Mouse (Mus musculus) embryonic facial prominence, embryonic 10.5 days (tissue): ENCODE measurements around the gene Slc25a35. TPM values are rescaled to one million over a fixed set of nuclear protein-coding genes. Genes with fewer than 3 reads are reported as not detected.
"Not testable (repeated sequence)": the region's sequence is repeated elsewhere in the genome, so short reads cannot be mapped to it uniquely, and the experiment has no call there.

Source experiments
- DNase-seq: peaks from one replicate; pipeline ENCODE4 v3.0.0-alpha.2; 2017; ENCODE audit warnings: low spot score
- H3K27ac ChIP-seq: fragments of 300-500 bp; sonication (generic); replicated peaks from 2 replicates; pipeline ENCODE4 v1.5.1; 2016; ENCODE audit warnings: mild to moderate bottlenecking
- H3K27me3 ChIP-seq: fragments of 300-500 bp; sonication (generic); replicated peaks from 2 replicates; pipeline ENCODE4 v1.6.1; 2016; ENCODE audit warnings: low read depth, mild to moderate bottlenecking; ENCODE audit not compliant: poor library complexity, severe bottlenecking
- H3K36me3 ChIP-seq: fragments of 300-500 bp; sonication (generic); replicated peaks from 2 replicates; pipeline ENCODE4 v1.6.1; 2016; ENCODE audit warnings: mild to moderate bottlenecking, moderate library complexity
- H3K4me1 ChIP-seq: fragments of 300-500 bp; sonication (generic); 2 replicates; pipeline ENCODE4 v1.6.1; 2016
- H3K4me3 ChIP-seq: fragments of 300-500 bp; sonication (generic); 2 replicates; pipeline ENCODE4 v1.5.1; 2016; ENCODE audit warnings: mild to moderate bottlenecking, moderate library complexity
- H3K9me3 ChIP-seq: fragments of 300-500 bp; sonication (generic); 2 replicates; pipeline ENCODE4 v1.6.1; 2016; ENCODE audit warnings: mild to moderate bottlenecking
- WGBS: fragments of 180-500 bp; shearing (Covaris S2); methylation state at CpG from one replicate; pipeline ENCODE4 v1.1.7; 2016; 5-methylcytosine and 5-hydroxymethylcytosine counted together
- polyA plus RNA-seq: library from polyadenylated mRNA; unstranded; fragments of >200 nt; fragmentation: Nextera tagmentation; extraction: Ambion mirVana; gene quantifications from 2 replicates; pipeline ENCODE4 v1.2.1, GENCODE M21; 2016

Slc25a35 gene
- polyA plus RNA-seq, 1 experiment from 2014 or later, result 2.4 TPM

DNA sequence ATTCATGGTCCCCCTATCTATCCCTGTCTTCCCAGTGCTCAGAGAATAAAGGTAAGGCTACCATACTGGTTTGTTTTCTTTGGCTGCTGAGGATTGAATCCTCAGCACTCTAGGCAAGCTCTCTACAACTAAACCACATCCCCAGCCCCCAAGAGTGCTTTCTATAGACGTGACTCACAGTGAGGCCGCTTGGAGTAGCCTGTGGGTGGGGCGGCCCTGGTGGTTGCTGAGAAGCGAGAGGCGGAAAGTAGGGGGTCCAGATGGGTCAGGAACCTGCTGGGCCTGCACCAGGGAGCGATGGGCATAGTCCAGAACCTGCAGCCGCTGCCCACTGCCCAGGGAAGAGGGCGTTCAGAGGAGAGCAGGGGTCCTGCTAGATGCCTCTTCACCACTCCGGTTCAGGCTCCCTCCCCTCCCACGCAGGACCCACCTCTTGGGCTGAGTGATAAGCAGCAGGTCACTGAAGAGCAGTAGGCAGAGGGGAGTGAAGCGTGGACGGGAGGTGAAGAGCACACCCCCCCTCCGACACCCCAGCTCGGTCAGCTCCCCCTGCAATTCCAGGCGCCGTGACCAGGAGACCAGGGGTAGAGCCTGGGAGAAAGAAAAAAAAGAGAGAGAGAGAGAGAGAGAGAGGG, 21.0 kb upstream of the Slc25a35 start:
- no peaks in the 10 kb centered on the region for H3K9me3 ChIP-seq
- 0 out of 2 replicates have a peak overlapping the region, but pooled peaks have one; percentile 19 for H3K27ac ChIP-seq
- DNase-seq, result no peak
- 0 out of 2 replicates have a peak, but pooled peaks cover 2% of the 10 kb centered on the region for H3K36me3 ChIP-seq
- H3K27me3 ChIP-seq, result peaks cover 50% of the 10 kb centered on the region
- H3K4me1 ChIP-seq, result peaks cover 13% of the 10 kb centered on the region
- peak overlapping the region; percentile 38 for H3K4me3 ChIP-seq
- 10% methylated on average over 16 of the region's 16 CpGs for WGBS

DNA sequence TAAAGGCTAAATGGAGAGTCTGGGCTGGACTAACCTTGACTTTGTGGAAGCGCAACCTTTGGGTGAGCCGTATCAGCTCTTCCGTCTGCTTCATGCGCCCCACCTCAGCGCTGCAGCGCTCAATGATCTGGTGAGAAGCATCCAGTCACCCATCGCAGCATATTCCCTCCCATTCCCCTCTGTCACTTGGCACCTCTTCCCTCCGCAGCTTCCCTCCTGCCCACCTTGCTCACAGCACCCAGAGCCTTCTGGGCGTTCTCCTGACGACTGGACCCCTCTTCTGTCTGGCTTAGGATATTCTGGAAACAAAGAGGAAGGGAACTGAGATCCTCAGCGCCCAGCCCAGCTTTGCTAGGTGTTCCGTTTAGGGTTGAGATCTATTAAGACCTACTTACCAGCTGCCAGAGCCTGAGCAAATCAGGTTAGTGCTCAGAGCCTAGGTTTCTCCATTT, 20.4 kb upstream of the Slc25a35 start:
- H3K27me3 ChIP-seq, result peaks cover 56% of the 10 kb centered on the region
- peak overlapping the region; percentile 38 for H3K4me3 ChIP-seq
- H3K9me3 ChIP-seq, result no peaks in the 10 kb centered on the region
- no peak for DNase-seq
- 0 out of 2 replicates have a peak, but pooled peaks cover 2% of the 10 kb centered on the region for H3K36me3 ChIP-seq
- no peak overlapping the region for H3K27ac ChIP-seq
- peaks cover 13% of the 10 kb centered on the region for H3K4me1 ChIP-seq
- WGBS, result 7% methylated on average over 12 of the region's 12 CpGs

DNA sequence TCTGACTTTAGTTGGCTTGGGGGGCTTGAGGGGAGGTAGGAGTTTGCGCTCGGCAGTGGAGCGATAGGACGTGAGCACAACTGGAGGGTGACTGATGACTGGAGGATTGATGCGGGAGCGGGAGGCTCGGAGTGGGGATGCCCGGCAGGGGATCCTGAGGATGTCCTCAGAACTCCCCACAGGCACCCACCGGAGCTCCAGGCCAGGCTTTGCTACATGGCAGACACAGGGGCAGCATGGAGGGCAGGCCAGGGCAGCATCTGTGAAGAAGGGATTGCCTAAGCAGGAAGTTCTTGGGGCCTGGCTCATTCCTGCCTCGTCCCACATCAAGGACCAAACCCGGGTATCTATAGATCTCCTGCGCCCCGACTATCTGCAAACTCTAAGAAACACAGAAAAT, 14.0 kb upstream of the Slc25a35 start:
- Histone ChIP-seq H3K9me3 (no peaks in the 10 kb centered on the region), H3K27me3 (peaks cover 84% of the 10 kb centered on the region), H3K4me3 (peak overlapping the region; percentile 60), H3K36me3 (no peaks in the 10 kb centered on the region), H3K27ac (peak overlapping the region; percentile 58; the same call in 1 of the 2 replicates), H3K4me1 (peaks cover 41% of the 10 kb centered on the region)
- 6% methylated on average over 13 of the region's 13 CpGs for WGBS
- DNase-seq, result peak; percentile 42

DNA sequence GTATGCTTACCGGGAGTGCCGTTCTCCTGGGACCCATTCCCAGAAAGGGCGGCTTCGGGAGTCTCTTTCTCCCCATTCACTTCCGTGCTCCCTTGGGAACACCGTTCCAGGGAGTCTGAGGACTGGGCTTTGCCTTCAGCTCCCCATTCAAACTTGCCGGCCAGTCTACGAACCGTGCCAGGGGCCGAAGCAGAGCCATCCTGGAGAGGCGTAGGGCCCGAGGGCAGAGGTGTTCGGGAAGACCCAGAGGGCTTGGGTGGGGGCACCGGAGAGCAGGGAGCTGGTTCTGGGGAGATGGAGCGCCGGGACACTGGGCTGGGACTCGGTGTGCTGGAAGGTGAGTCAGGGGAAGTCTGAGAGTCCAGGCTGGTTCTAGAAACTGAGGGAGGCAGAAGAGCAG, 13.5 kb upstream of the Slc25a35 start:
- no peaks in the 10 kb centered on the region for H3K36me3 ChIP-seq
- peak; percentile 45 for DNase-seq
- peaks cover 79% of the 10 kb centered on the region for H3K27me3 ChIP-seq
- peaks cover 41% of the 10 kb centered on the region for H3K4me1 ChIP-seq
- H3K27ac ChIP-seq, result peak overlapping the region; percentile 58
- no peaks in the 10 kb centered on the region for H3K9me3 ChIP-seq
- peak overlapping the region; percentile 60 for H3K4me3 ChIP-seq
- 2% methylated on average over 17 of the region's 17 CpGs for WGBS

DNA sequence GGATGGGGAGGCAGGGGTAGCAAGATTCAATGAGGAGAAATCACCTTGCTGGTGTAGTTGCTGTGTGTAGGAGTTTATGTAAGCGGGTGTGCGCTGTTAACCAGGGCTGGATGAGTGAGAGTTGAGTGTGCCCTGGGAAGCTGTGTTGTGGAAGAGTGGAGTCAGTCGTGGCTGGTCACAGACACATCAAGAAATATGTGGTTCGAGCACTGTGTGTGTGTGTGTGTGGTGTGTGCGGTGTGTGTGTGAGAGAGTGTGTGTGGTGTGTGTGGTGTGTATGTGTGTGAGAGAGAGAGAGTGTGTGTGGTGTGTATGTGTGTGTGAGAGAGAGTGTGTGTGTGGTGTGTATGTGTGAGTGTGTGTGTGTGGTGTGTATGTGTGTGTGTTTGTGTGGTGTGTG, 12.5 kb upstream of the Slc25a35 start:
- Histone ChIP-seq H3K9me3 (no peaks in the 10 kb centered on the region), H3K4me3 (peak overlapping the region; percentile 60), H3K36me3 (no peaks in the 10 kb centered on the region), H3K27ac (peak overlapping the region; percentile 58; the same call in 1 of the 2 replicates), H3K4me1 (peaks cover 41% of the 10 kb centered on the region), H3K27me3 (peaks cover 74% of the 10 kb centered on the region)
- no peak for DNase-seq
- WGBS, result 64% methylated on average over 5 of the region's 5 CpGs

DNA sequence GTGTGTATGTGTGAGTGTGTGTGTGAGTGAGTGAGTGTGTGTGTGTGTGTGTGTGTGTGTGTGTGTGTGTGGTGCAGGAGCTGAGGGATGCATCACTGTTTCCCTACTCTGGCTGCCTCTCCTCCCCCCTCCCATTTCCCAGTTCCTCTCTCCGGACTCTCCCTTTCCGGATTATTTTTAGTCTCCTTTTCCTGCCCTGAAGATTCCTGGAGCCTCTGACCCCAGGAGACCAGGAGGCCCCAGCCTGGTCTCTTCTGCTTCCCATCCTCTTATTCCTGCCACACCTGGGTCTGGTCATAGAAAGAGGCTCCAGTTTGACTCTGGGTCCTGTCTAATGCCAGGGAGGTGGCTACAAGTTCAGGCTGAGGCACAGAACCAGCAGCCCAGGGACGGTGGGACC, 11.8 kb upstream of the Slc25a35 start:
- no peaks in the 10 kb centered on the region for H3K36me3 ChIP-seq
- peaks cover 71% of the 10 kb centered on the region for H3K27me3 ChIP-seq
- peak overlapping the region; percentile 60 for H3K4me3 ChIP-seq
- no peak for DNase-seq
- no peaks in the 10 kb centered on the region for H3K9me3 ChIP-seq
- peaks cover 41% of the 10 kb centered on the region for H3K4me1 ChIP-seq
- 0 out of 2 replicates have a peak overlapping the region, but pooled peaks have one; percentile 44 for H3K27ac ChIP-seq
- WGBS, result 22% methylated on average over 3 of the region's 3 CpGs

DNA sequence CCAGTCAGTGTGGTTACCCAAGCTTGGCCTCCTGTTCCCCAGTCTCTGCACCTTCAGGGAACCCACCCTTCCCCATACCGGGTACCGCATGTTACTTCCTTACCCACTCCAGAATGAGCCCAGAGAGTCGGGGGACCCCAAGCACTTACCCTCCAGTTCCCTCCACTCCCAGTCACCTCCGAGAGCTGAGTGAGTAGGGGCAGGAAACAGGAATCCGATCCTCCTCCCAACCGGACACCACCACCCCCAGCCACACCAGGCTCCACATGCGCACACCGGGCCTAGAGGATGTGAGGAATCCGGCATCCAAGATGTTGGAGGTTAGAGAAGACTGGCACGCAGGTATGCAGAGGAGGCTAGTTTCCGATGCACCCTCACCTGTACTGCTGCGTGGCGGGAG, 11.2 kb upstream of the Slc25a35 start:
- peaks cover 65% of the 10 kb centered on the region for H3K27me3 ChIP-seq
- H3K4me3 ChIP-seq, result peak overlapping the region; percentile 60
- WGBS, result 20% methylated on average over 13 of the region's 13 CpGs
- no peaks in the 10 kb centered on the region for H3K36me3 ChIP-seq
- H3K27ac ChIP-seq, result peak overlapping the region; percentile 51
- H3K9me3 ChIP-seq, result no peaks in the 10 kb centered on the region
- H3K4me1 ChIP-seq, result peaks cover 41% of the 10 kb centered on the region
- DNase-seq, result peak; percentile 32

DNA sequence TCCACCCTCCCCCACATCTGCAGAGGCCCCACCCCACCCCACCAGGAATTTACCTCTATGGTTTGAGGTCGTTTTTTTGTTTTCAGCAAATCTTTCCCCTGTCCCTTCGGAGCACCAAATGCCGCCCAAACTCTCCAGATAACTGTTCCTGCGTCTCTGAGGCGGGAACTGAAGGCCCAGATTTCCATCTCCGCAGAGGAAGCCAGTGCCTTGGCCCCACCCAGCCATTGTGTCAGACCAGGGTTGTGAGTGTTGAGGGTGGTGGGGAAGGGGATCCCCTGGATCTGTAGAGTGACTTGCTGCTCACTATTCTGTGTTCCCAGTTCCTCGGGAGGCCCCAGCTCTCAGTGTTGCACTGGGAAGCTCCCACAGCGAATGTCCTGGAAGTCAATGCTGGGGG, 10.6 kb upstream of the Slc25a35 start, which contains the start of gene Arhgef15:
Gene Arhgef15 (minus strand): TSS at position 173 of the 400 bp plus-strand sequence.
- no peaks in the 10 kb centered on the region for H3K9me3 ChIP-seq
- peaks cover 44% of the 10 kb centered on the region for H3K4me1 ChIP-seq
- peaks cover 59% of the 10 kb centered on the region for H3K27me3 ChIP-seq
- H3K36me3 ChIP-seq, result no peaks in the 10 kb centered on the region
- DNase-seq, result no peak
- WGBS, result 41% methylated on average over 8 of the region's 8 CpGs
- peak within 1 kb of the TSS; percentile 60 for H3K4me3 ChIP-seq
- peak within 1 kb of the TSS; percentile 51 for H3K27ac ChIP-seq

DNA sequence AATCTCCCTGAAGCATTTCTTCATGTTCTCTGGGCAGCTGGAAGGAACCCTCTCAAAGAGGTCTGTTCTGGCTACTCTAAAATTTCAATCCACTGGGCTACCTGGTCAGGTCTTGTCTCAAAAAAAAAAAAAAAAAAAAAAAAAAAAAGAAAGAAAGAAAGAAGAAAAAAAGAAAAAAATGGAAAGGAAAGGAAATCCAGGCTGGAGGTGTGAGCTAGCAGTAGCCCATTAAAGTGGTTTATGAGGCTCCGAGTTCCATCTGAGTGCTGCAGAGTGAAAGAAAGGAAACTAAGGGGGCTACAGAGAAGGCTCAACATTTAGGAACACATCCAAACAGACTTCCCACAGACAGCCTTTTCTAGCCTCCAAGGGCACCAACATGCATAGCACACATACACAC, 10.0 kb upstream of the Slc25a35 start:
- no peak overlapping the region for H3K4me3 ChIP-seq
- 87% methylated on average over 1 of the region's 1 CpGs for WGBS
- H3K27me3 ChIP-seq, result peaks cover 53% of the 10 kb centered on the region
- H3K27ac ChIP-seq, result no peak overlapping the region
- DNase-seq, result no peak
- H3K4me1 ChIP-seq, result peaks cover 44% of the 10 kb centered on the region
- no peaks in the 10 kb centered on the region for H3K36me3 ChIP-seq
- no peaks in the 10 kb centered on the region for H3K9me3 ChIP-seq

DNA sequence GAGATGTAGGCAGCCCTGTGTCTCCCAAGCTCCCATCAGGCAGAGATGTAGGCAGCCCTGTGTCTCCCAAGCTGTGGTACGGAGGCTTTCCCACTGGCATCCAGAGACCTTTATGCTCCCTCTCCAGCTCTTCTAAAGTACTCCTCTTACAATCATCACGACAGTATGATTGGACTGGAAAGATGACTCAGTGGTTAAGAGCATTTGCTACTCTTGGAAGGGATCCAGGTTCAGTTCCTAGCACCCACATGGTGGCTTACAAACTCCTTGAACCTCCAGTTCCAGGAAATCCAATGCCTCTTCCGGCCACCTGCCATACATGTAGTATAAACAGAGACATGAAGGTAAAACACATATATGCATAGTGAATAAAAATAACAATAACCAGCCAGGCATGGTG, 6.3 kb upstream of the Slc25a35 start:
- no peak for DNase-seq
- WGBS, result 75% methylated on average over 3 of the region's 3 CpGs
- no peaks in the 10 kb centered on the region for H3K36me3 ChIP-seq
- no peak overlapping the region for H3K27ac ChIP-seq
- H3K4me1 ChIP-seq, result peaks cover 12% of the 10 kb centered on the region
- H3K27me3 ChIP-seq, result peaks cover 16% of the 10 kb centered on the region
- H3K4me3 ChIP-seq, result no peak overlapping the region
- no peaks in the 10 kb centered on the region for H3K9me3 ChIP-seq

DNA sequence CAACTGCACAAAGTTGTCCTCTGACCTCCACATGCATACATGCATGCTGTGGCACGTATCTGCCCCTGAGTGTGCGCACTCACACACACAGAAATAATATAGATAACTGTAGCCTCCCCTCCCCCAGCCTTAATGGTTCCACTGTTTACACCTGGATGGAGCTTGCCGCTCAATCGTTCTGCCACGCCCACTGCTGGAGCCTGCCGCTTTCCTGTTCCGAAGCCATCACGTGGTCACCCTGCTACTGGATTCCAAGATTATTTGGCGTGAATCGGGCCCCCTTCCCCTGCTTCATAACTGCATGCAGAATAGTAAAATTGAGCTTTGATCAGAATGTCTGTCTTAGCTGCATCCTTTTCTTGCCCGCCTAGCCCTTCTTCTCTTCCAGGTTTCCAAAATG, 5.8 kb upstream of the Slc25a35 start:
- peaks cover 11% of the 10 kb centered on the region for H3K27me3 ChIP-seq
- not testable (repeated sequence) for H3K4me3 ChIP-seq, H3K9me3 ChIP-seq, H3K36me3 ChIP-seq, DNase-seq, H3K27ac ChIP-seq
- WGBS, result 27% methylated on average over 11 of the region's 11 CpGs
- peaks cover 10% of the 10 kb centered on the region for H3K4me1 ChIP-seq

DNA sequence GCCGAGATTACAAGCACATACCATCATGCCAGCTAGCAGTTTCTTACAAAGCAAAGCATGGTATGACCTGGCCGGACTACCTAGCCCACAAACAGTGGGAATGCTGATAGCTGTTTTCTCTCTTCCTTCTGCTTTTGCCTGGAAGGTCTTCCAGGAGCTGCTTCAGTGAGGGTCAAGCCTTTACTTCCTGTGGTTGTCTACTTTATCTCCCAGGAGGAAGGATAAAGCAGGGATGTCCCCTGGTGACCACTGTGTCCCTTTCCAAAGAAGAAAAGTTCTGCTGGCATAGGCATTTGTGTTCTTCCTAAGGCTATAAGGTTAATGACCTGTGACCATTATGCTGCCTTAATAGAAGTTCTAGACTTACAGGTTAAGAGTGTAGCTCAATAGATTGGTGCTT, 4.5 kb upstream of the Slc25a35 start:
- H3K27ac ChIP-seq, result no peak overlapping the region
- H3K4me3 ChIP-seq, result no peak overlapping the region
- no peak for DNase-seq
- peaks cover 15% of the 10 kb centered on the region for H3K4me1 ChIP-seq
- H3K36me3 ChIP-seq, result no peaks in the 10 kb centered on the region
- H3K27me3 ChIP-seq, result peaks cover 1% of the 10 kb centered on the region; the same call in 1 of the 2 replicates
- no peaks in the 10 kb centered on the region for H3K9me3 ChIP-seq
- WGBS, result 81% methylated on average over 2 of the region's 2 CpGs

DNA sequence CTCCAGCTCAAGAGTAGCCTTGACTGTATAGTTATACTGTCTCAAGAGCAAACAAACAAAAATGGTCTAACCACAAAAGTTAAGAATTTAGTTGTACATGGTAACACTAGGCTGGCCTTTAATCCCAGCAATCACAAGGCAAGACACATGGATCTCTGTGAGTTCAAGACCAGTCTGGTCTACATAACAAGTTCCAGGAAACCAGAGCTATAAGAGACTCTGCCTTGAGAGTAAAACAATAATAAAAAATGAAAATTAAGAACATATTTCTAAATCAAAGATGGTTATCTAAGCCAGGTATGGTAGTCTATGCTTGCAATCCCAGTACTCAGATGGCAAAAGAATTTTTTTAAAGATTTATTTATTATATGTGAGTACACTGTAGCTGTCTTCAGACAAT, 2.9 kb upstream of the Slc25a35 start:
- Histone ChIP-seq H3K36me3 (no peaks in the 10 kb centered on the region), H3K27ac (no peak overlapping the region)
- no peak for DNase-seq

More for the DNA sequence above, 2.9 kb upstream of the Slc25a35 start:
- Histone ChIP-seq H3K4me3 (no peak overlapping the region), H3K9me3 (no peaks in the 10 kb centered on the region), H3K4me1 (peaks cover 20% of the 10 kb centered on the region), H3K27me3 (peaks cover 9% of the 10 kb centered on the region)
